In the genomic region with DNA sequence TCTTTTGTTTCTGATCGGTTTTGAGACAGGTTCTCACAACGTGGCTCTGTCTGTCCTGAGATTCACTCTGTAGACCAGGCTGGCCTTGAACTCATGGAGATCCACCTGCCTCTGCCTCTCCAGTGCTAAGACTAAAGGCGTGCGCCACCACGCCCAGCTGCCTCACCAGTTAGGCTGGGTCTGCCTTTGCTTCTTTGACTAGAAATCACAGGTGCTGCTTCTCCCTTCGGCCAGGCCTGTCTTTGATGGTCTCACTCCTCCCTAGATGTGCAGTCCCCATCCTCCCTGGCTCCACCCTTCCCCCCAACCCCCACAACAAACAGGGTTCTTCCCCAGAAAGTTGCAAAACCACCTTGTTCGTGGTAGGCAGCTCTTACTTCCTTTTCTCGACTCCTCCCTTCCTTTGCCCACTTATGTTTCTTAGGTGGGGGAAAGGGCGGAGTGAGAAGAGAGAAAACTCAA, we compare ENCODE assay signal across 1 mouse cellular context.
TF ChIP-seq lines count a peak whose summit lies in the region.

No protein-coding gene starts in this region.

TF ChIP-seq in CH12.LX, 34 proteins besides CTCF, POLR2A, EP300 and RAD21 (continued from another document):
- TF ChIP-seq NRF1 (IDR thresholded peaks at IDR 0.05; ENCODE audit: low read depth, low read length) (peak; percentile 25; the same call in 1 of the 2 replicates), MAFK (IDR thresholded peaks at IDR 0.05; ENCODE audit: insufficient replicate concordance, low read length) (0 out of 2 replicates have a peak, but pooled peaks have one; percentile 2), E2F4 (IDR thresholded peaks at IDR 0.05; ENCODE audit: insufficient replicate concordance, low read depth, low read length) (no peak), TCF12 (IDR thresholded peaks at IDR 0.05; ENCODE audit: low read depth, low read length) (peak; percentile 88), USF1 (IDR thresholded peaks at IDR 0.05; ENCODE audit: low read depth, low read length) (no peak), ZKSCAN1 (IDR thresholded peaks at IDR 0.05; ENCODE audit: borderline replicate concordance, low read depth, low read length) (no peak), MAZ (IDR thresholded peaks at IDR 0.05; ENCODE audit: low read depth, low read length) (peak; percentile 91), IRF4 (IDR thresholded peaks at IDR 0.05; ENCODE audit: low read depth, low read length) (peak; percentile 90), MYC (IDR thresholded peaks at IDR 0.05; ENCODE audit: low read depth, low read length) (peak; percentile 81), NELFE (IDR thresholded peaks at IDR 0.05; ENCODE audit: low read depth, low read length) (no peak), ETS1 (conservative IDR thresholded peaks at IDR 0.05; ENCODE audit: low read depth, low read length) (peak; percentile 60; the same call in 1 of the 2 replicates), MEF2A (IDR thresholded peaks at IDR 0.05; ENCODE audit: borderline replicate concordance, low read depth, low read length) (peak; percentile 78), SIN3A (IDR thresholded peaks at IDR 0.05; ENCODE audit: low read length) (peak; percentile 82), JUND (conservative IDR thresholded peaks at IDR 0.05; ENCODE audit: low read depth, low read length) (no peak), ZC3H11A (IDR thresholded peaks at IDR 0.05; ENCODE audit: low read depth, low read length) (no peak), CHD2 (IDR thresholded peaks at IDR 0.05; ENCODE audit: low read length) (peak; percentile 96), MAX (IDR thresholded peaks at IDR 0.05; ENCODE audit: low read length) (peak; percentile 60), CHD1 (IDR thresholded peaks at IDR 0.05; ENCODE audit: low read depth, low read length) (no peak), ZNF384 (IDR thresholded peaks at IDR 0.05; ENCODE audit: low read depth, low read length) (no peak), USF2 (conservative IDR thresholded peaks at IDR 0.05; ENCODE audit: low read depth, low read length) (no peak), PAX5 (IDR thresholded peaks at IDR 0.05; ENCODE audit: low read length) (no peak), UBTF (IDR thresholded peaks at IDR 0.05; ENCODE audit: low read depth, low read length) (no peak)
